Mouse (Mus musculus): ENCODE results near the gene Serpina12.

The Serpina12 gene

GRCm38 (mm10) chr12:104002569-104003237 is 41.5 kb downstream of the Serpina12 start:
- no peak for DNase-seq

GRCm38 (mm10) chr12:104000594-104000993 is 43.6 kb downstream of the Serpina12 start:
- DNase-seq = no peak

- DNase-seq = peak; percentile 76
Measured at GRCm38 (mm10) chr12:103999611-104000010, 44.6 kb downstream of the Serpina12 start.

- DNase-seq = no peak
Measured at GRCm38 (mm10) chr12:103996513-103996912, 47.7 kb downstream of the Serpina12 start.

GRCm38 (mm10) chr12:103995292-103996072 is 48.8 kb downstream of the Serpina12 start:
- DNase-seq = peak; percentile 62

- DNase-seq = peak; percentile 57
Measured at GRCm38 (mm10) chr12:103992945-103993344, 51.3 kb downstream of the Serpina12 start.

GRCm38 (mm10) chr12:103989857-103990256 is 54.4 kb downstream of the Serpina12 start, which contains the start of gene Serpina11:
Serpina11 (minus strand) TSS chr12:103989957.
- no peak for DNase-seq

GRCm38 (mm10) chr12:103989514-103989767 is 54.8 kb downstream of the Serpina12 start:
- no peak for DNase-seq

GRCm38 (mm10) chr12:103988754-103989513 is 55.3 kb downstream of the Serpina12 start:
- DNase-seq = no peak

- DNase-seq = no peak
Measured at GRCm38 (mm10) chr12:103985868-103986267, 58.4 kb downstream of the Serpina12 start.

GRCm38 (mm10) chr12:103984935-103985334 is 59.3 kb downstream of the Serpina12 start:
- DNase-seq = peak; percentile 44

- peak; percentile 57 for DNase-seq
Measured at GRCm38 (mm10) chr12:103981646-103982360, 62.4 kb downstream of the Serpina12 start.

All from layer of hippocampus, adult 9-11 months (tissue).